Comparison of ENCODE assay signal across 32 mouse cellular contexts in genomic region chr7:35423071-35423470, GRCm38 (mm10). TPM values are rescaled to one million over a fixed set of nuclear protein-coding genes. Genes with fewer than 3 reads are reported as not detected.
DNase-seq lines count a peak whose midpoint lies in the region; ATAC-seq lines count a peak whose summit lies in the region.
"Had no signal": no experiment of that assay in that cellular context is flagged by ENCODE, and none has a peak within 500 bp of the region (broad histone marks: within the 10 kb centered on the region; RNA-seq: fewer than 3 reads in every experiment).

No protein-coding gene starts in this region.

- DNase-seq in midbrain, embryonic 11.5 days (ENCODE audit: low spot score, missing footprints): peak; percentile 69
- DNase-seq in brain, adult 2 months (ENCODE audit: low read depth, low spot score): peak; percentile 24
- DNase-seq in urinary bladder, adult 2 months (ENCODE audit: low spot score): no peak
- DNase-seq: adrenal gland, adult 8-10 months; adrenal gland, postnatal 14 days; adrenal gland, postnatal 36 days; B cell, adult 2 months; cerebellum, adult 11-12 months; cerebellum, adult 2 months; cerebellum, adult 9-11 months; cerebellum, postnatal 14 days; cerebellum, postnatal 36 days; embryo, embryonic 11 days; forebrain, postnatal 0 days had no signal

- H3K27me3 ChIP-seq in midbrain, embryonic 11.5 days (ENCODE audit: control insufficient read depth, insufficient read depth, low read length): no peaks in the 10 kb centered on the region
- no peaks in the 10 kb centered on the region for H3K27me3 ChIP-seq in midbrain, embryonic 15.5 days (replicated peaks)
- H3K27me3 ChIP-seq in kidney, embryonic 16.5 days (ENCODE audit: insufficient read depth, low read length): no peaks in the 10 kb centered on the region
- H3K27me3 ChIP-seq: CH12.LX; embryonic facial prominence, embryonic 13.5 days; embryonic facial prominence, embryonic 15.5 days; forebrain, embryonic 13.5 days; forebrain, embryonic 15.5 days; Patski had no signal

- H3K4me3 ChIP-seq in midbrain, embryonic 11.5 days (ENCODE audit: low read depth, low read length): no peak overlapping the region
- no peak overlapping the region for H3K4me3 ChIP-seq in midbrain, embryonic 15.5 days
- no peak overlapping the region for H3K4me3 ChIP-seq in kidney, embryonic 16.5 days (ENCODE audit: low read length)
- H3K4me3 ChIP-seq: embryonic facial prominence, embryonic 13.5 days; embryonic facial prominence, embryonic 15.5 days; erythroblast, embryonic 14.5 days; forebrain, embryonic 13.5 days; forebrain, embryonic 15.5 days had no signal

- H3K27ac ChIP-seq in midbrain, embryonic 11.5 days (ENCODE audit: low read depth, low read length): no peak overlapping the region
- H3K27ac ChIP-seq in midbrain, embryonic 15.5 days: no peak overlapping the region
- H3K27ac ChIP-seq in kidney, embryonic 16.5 days (ENCODE audit: low read length): no peak overlapping the region
- H3K27ac ChIP-seq: embryonic facial prominence, embryonic 13.5 days; embryonic facial prominence, embryonic 15.5 days; forebrain, embryonic 13.5 days; forebrain, embryonic 15.5 days had no signal

- H3K36me3 ChIP-seq in midbrain, embryonic 11.5 days (ENCODE audit: control insufficient read depth, insufficient read depth, low read length): peaks cover 20% of the 10 kb centered on the region
- H3K36me3 ChIP-seq in midbrain, embryonic 15.5 days (replicated peaks): peaks cover 36% of the 10 kb centered on the region
- peaks cover 66% of the 10 kb centered on the region for H3K36me3 ChIP-seq in kidney, embryonic 16.5 days (ENCODE audit: insufficient read depth, low read length)

- no peak overlapping the region for H3K4me2 ChIP-seq in midbrain, embryonic 11.5 days
- H3K4me2 ChIP-seq in midbrain, embryonic 15.5 days: no peak overlapping the region
- no peak overlapping the region for H3K4me2 ChIP-seq in kidney, embryonic 16.5 days (replicated peaks; ENCODE audit: low read depth, low read length)
- H3K4me2 ChIP-seq: embryonic facial prominence, embryonic 13.5 days; embryonic facial prominence, embryonic 15.5 days; forebrain, embryonic 13.5 days; forebrain, embryonic 15.5 days had no signal

- no peak for ATAC-seq in midbrain, embryonic 11.5 days (ENCODE audit: low FRiP score)
- no peak for ATAC-seq in midbrain, embryonic 15.5 days (replicated peaks)
- peak; percentile 84 for ATAC-seq in granulocyte monocyte progenitor cell, adult 5-6 weeks (replicated peaks; ENCODE audit: poor library complexity, severe bottlenecking)
- peak; percentile 57 for ATAC-seq in megakaryocyte progenitor cell, adult 5-6 weeks (replicated peaks; ENCODE audit: poor library complexity)
- no peak for ATAC-seq in erythroid progenitor cell, adult 5-6 weeks (replicated peaks; ENCODE audit: low FRiP score, poor library complexity, severe bottlenecking)
- ATAC-seq in kidney, embryonic 16.5 days (ENCODE audit: low FRiP score, low TSS enrichment): no peak
- ATAC-seq: activated CD4-positive, CD25-positive, alpha-beta regulatory T cell, adult 4 months; CD4-positive, CD25-positive, alpha-beta regulatory T cell, adult 4 months; forebrain, embryonic 13.5 days; forebrain, embryonic 15.5 days; forebrain, postnatal 0 days; Patski had no signal

- H3K9me3 ChIP-seq in midbrain, embryonic 11.5 days (ENCODE audit: control insufficient read depth, low read length): no peaks in the 10 kb centered on the region
- H3K9me3 ChIP-seq in midbrain, embryonic 15.5 days: no peaks in the 10 kb centered on the region
- H3K9me3 ChIP-seq in kidney, embryonic 16.5 days (ENCODE audit: low read length): no peaks in the 10 kb centered on the region
- H3K9me3 ChIP-seq: embryonic facial prominence, embryonic 13.5 days; embryonic facial prominence, embryonic 15.5 days; forebrain, embryonic 13.5 days; forebrain, embryonic 15.5 days; G1E had no signal

- no peaks in the 10 kb centered on the region for H3K4me1 ChIP-seq in midbrain, embryonic 11.5 days (ENCODE audit: control insufficient read depth, insufficient read depth, low read length)
- no peaks in the 10 kb centered on the region for H3K4me1 ChIP-seq in midbrain, embryonic 15.5 days
- no peaks in the 10 kb centered on the region for H3K4me1 ChIP-seq in kidney, embryonic 16.5 days (ENCODE audit: insufficient read depth, low read length)
- H3K4me1 ChIP-seq: embryonic facial prominence, embryonic 13.5 days; embryonic facial prominence, embryonic 15.5 days; forebrain, embryonic 13.5 days; forebrain, embryonic 15.5 days had no signal

- WGBS in midbrain, embryonic 11.5 days: 95% methylated on average over 10 of the region's 10 CpGs
- 91% methylated on average over 10 of the region's 10 CpGs for WGBS in midbrain, embryonic 15.5 days
- WGBS in kidney, embryonic 16.5 days: 82% methylated on average over 10 of the region's 10 CpGs

- no peak overlapping the region for H3K9ac ChIP-seq in midbrain, embryonic 11.5 days (ENCODE audit: low read length)
- no peak overlapping the region for H3K9ac ChIP-seq in midbrain, embryonic 15.5 days
- no peak overlapping the region for H3K9ac ChIP-seq in kidney, embryonic 16.5 days (replicated peaks; ENCODE audit: low read length)
- H3K9ac ChIP-seq: embryonic facial prominence, embryonic 13.5 days; embryonic facial prominence, embryonic 15.5 days; forebrain, embryonic 13.5 days; forebrain, embryonic 15.5 days; forebrain, postnatal 0 days had no signal

RNA-seq across cellular contexts. Expression of gene Slc7a9, which starts 25.5 kb away (rescaled TPM):
- polyA plus RNA-seq in midbrain, embryonic 11.5 days (2014; fragmentation: Nextera tagmentation; extraction: Ambion mirVana): not detected in 2 replicates
- 0.12 and 0.13 TPM in 2 replicates for polyA plus RNA-seq in midbrain, embryonic 15.5 days (2015; fragmentation: Nextera tagmentation; extraction: Ambion mirVana)
- not detected in 2 replicates for total RNA-seq in granulocyte monocyte progenitor cell, adult 5-6 weeks (2014; fragmentation: Nextera tagmentation)
- not detected in 2 replicates for total RNA-seq in granulocyte monocyte progenitor cell, adult 5-6 weeks (2017)
- not detected in 2 replicates for total RNA-seq in megakaryocyte progenitor cell, adult 5-6 weeks (2015)
- not detected in 2 replicates for total RNA-seq in megakaryocyte progenitor cell, adult 5-6 weeks (2017)
- not detected in 2 replicates for total RNA-seq in erythroid progenitor cell, adult 5-6 weeks (2015; ENCODE audit: low replicate concordance)
- total RNA-seq in erythroid progenitor cell, adult 5-6 weeks (2017; ENCODE audit: low replicate concordance): not detected in 2 replicates
- polyA plus RNA-seq in urinary bladder, adult 2 months (2012; rRNA removed): 0.03 and 0.04 TPM in 2 replicates
- polyA plus RNA-seq in kidney, embryonic 16.5 days (2015; fragmentation: Nextera tagmentation; extraction: Ambion mirVana): 11.2 and 13.3 TPM in 2 replicates
- total RNA-seq: adrenal gland, adult 18-20 months; adrenal gland, adult 8-10 months; adrenal gland, postnatal 14 days; adrenal gland, postnatal 36 days; CH12.LX; common myeloid progenitor, adult 5-6 weeks; forebrain, postnatal 0 days had no signal
- polyA plus RNA-seq: activated CD4-positive, CD25-positive, alpha-beta regulatory T cell, adult 4 months; CD4-positive, CD25-positive, alpha-beta regulatory T cell, adult 4 months; cerebellum, adult 2 months; embryonic facial prominence, embryonic 11.5 days; forebrain, embryonic 15.5 days; G1E; Patski had no signal

RNA-seq across cellular contexts. Expression of gene Cep89, which starts 26.2 kb away (rescaled TPM):
- 42.9 and 46.6 TPM in 2 replicates for polyA plus RNA-seq in midbrain, embryonic 11.5 days (2014; fragmentation: Nextera tagmentation; extraction: Ambion mirVana)
- polyA plus RNA-seq in midbrain, embryonic 15.5 days (2015; fragmentation: Nextera tagmentation; extraction: Ambion mirVana): 35.8 and 36.1 TPM in 2 replicates
- total RNA-seq in granulocyte monocyte progenitor cell, adult 5-6 weeks (2014; fragmentation: Nextera tagmentation): 5.7 and 7.2 TPM in 2 replicates
- 8.4 and 10.6 TPM in 2 replicates for total RNA-seq in granulocyte monocyte progenitor cell, adult 5-6 weeks (2017)
- 9.6 and 16.9 TPM in 2 replicates for total RNA-seq in megakaryocyte progenitor cell, adult 5-6 weeks (2015)
- total RNA-seq in megakaryocyte progenitor cell, adult 5-6 weeks (2017): 8.0 and 13.6 TPM in 2 replicates
- 39.0 and 47.2 TPM in 2 replicates for total RNA-seq in erythroid progenitor cell, adult 5-6 weeks (2015; ENCODE audit: low replicate concordance)
- 56.1 and 118 TPM in 2 replicates for total RNA-seq in erythroid progenitor cell, adult 5-6 weeks (2017; ENCODE audit: low replicate concordance)
- polyA plus RNA-seq in urinary bladder, adult 2 months (2012; rRNA removed): 13.4 and 14.4 TPM in 2 replicates
- polyA plus RNA-seq in kidney, embryonic 16.5 days (2015; fragmentation: Nextera tagmentation; extraction: Ambion mirVana): 63.7 and 73.2 TPM in 2 replicates

RNA-seq across cellular contexts. Expression of gene Faap24, which starts 26.4 kb away (rescaled TPM):
- polyA plus RNA-seq in midbrain, embryonic 11.5 days (2014; fragmentation: Nextera tagmentation; extraction: Ambion mirVana): 26.2 and 26.9 TPM in 2 replicates
- polyA plus RNA-seq in midbrain, embryonic 15.5 days (2015; fragmentation: Nextera tagmentation; extraction: Ambion mirVana): 19.4 and 19.9 TPM in 2 replicates
- 15.7 and 16.8 TPM in 2 replicates for total RNA-seq in granulocyte monocyte progenitor cell, adult 5-6 weeks (2014; fragmentation: Nextera tagmentation)
- 11.3 and 14.3 TPM in 2 replicates for total RNA-seq in granulocyte monocyte progenitor cell, adult 5-6 weeks (2017)
- 17.2 and 24.1 TPM in 2 replicates for total RNA-seq in megakaryocyte progenitor cell, adult 5-6 weeks (2015)
- total RNA-seq in megakaryocyte progenitor cell, adult 5-6 weeks (2017): 16.3 and 18.9 TPM in 2 replicates
- 10.5 and 17.6 TPM in 2 replicates for total RNA-seq in erythroid progenitor cell, adult 5-6 weeks (2015; ENCODE audit: low replicate concordance)
- total RNA-seq in erythroid progenitor cell, adult 5-6 weeks (2017; ENCODE audit: low replicate concordance): 14.1 and 16.3 TPM in 2 replicates
- polyA plus RNA-seq in urinary bladder, adult 2 months (2012; rRNA removed): 5.2 and 5.4 TPM in 2 replicates
- polyA plus RNA-seq in kidney, embryonic 16.5 days (2015; fragmentation: Nextera tagmentation; extraction: Ambion mirVana): 16.9 and 17.8 TPM in 2 replicates

Comparison
In these comparisons a context has a peak if more than half of its experiments do, and no peak if none do; other contexts are left out.
1. ATAC-seq: peak in granulocyte monocyte progenitor cell, adult 5-6 weeks (single experiment) and megakaryocyte progenitor cell, adult 5-6 weeks (single experiment); none in midbrain, embryonic 11.5 days (single experiment), midbrain, embryonic 15.5 days (single experiment), erythroid progenitor cell, adult 5-6 weeks (single experiment) and kidney, embryonic 16.5 days (single experiment).
2. RNA of gene Slc7a9, which starts 25.5 kb away (polyA plus RNA-seq): 11.2 to 13.3 TPM in kidney, embryonic 16.5 days; 0.12 to 0.13 TPM in midbrain, embryonic 15.5 days, not detected in midbrain, embryonic 11.5 days and 0.03 to 0.04 TPM in urinary bladder, adult 2 months; every median in the first group is over 10 times any median in the second.